Mouse (Mus musculus): ENCODE measurements around the gene Kcnma1. TPM values are rescaled to one million over a fixed set of nuclear protein-coding genes. Genes with fewer than 3 reads are reported as not detected.

Kcnma1 gene
- polyA plus RNA-seq, 1 experiment: not detected

GRCm38 (mm10) chr14:23386786-23387185 lies 627.5 kb downstream of the Kcnma1 start:
- Histone ChIP-seq H3K4me3 (ENCODE audit: insufficient read depth, low read depth, low read length) (no peak overlapping the region), H3K27ac (replicated peaks; ENCODE audit: low read depth, low read length) (no peak overlapping the region), H3K4me1 (ENCODE audit: control insufficient read depth, insufficient read depth, insufficient read length, low read length) (no peaks in the 10 kb centered on the region)

DNA sequence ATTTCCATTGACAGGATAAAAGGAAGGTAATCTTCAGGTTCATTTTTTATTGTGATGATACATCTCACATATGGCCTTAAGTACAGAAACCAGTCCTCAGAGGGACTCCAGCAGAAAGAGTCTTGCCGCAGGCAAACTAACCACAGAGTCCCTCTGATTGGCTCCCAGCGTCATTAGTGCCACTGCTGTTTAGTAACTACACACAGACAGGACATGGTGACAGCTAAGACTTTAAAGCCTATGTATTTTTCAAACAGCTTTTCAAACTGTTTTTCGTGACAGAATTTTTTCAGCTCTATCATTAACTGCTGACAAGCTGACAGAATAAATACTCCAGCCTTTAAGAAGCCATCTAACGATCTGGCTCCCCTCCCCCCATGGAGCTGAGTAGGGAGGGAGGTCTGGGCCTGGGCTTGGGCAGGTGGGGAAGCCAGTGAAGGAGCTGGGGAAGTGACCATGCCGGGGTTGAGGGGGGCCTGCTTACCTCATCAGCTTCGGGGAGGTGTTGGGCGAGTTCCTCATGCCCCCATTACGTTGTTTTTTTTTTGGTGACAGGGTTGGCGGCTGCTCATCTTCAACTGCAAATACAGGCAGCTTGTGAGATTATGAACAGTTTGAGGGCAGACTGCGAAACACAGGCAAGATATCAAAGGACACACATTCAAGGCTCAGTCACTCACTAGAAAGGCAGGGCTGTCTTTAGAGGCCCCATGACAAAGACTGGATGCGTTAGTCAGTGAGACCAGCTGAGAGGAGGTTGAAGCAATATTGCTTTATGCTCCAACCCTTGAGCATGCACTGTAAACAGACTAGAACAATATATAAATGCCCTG lies 628.3 kb downstream of the Kcnma1 start:
- Histone ChIP-seq H3K4me3 (ENCODE audit: insufficient read depth, low read depth, low read length) (no peak overlapping the region), H3K27ac (replicated peaks; ENCODE audit: low read depth, low read length) (no peak overlapping the region), H3K4me1 (ENCODE audit: control insufficient read depth, insufficient read depth, insufficient read length, low read length) (no peaks in the 10 kb centered on the region)

DNA sequence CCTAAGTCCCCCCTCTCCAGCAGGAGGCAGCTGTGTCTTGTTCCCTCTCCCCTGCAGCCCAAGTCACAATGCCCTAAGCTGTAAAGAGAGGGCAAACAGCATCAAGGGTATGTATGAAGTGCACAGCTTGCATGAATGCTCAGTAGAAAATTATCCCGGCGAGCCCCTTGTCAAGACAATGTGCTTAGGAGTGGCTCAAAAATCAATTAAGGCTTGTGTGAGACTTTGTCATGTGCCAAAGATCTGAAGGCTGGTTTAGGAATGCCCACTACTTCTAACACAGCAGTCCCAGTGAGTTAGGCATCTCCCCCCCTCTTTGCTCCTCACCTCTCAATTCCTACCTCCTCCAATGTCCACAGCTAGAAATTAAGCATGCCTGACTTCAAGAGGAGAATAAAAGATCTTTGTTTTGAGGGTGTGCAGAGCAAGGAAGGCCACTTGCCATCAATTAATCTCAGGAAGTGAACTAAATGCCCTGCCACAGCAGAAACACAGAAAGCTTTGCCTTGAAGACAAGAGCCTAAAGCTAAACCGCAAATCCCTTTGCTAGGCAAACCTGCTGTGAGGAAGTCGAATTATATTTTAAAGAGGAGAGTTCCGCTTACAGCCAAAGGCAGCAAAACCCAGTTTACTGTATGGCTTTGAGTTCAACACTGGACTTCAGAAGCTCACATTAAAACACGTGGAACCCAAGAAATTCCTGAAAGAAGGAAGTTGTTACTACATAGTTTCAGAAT lies 635.8 kb downstream of the Kcnma1 start:
- Histone ChIP-seq H3K4me1 (ENCODE audit: control insufficient read depth, insufficient read depth, insufficient read length, low read length) (no peaks in the 10 kb centered on the region), H3K4me3 (ENCODE audit: insufficient read depth, low read depth, low read length) (no peak overlapping the region), H3K27ac (replicated peaks; ENCODE audit: low read depth, low read length) (no peak overlapping the region)

DNA sequence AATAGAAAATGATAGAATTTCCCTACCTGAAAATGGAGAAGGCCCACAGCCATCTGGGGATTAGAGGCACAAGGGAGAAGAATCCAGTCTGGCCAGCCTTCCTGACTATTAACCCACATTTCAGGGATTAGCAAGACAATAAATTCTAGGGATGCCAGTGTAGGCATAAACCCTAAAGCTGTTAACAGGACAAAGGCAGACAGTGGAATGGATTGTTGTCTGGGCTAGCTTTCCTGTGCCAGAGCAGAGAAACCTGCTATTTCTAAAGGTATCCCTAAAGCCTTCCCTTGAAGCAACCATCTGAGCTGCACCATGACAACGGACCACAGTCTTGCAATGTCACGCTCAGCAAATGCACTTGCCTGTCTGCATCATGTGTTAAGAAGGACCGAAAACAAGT lies 642.3 kb downstream of the Kcnma1 start:
- H3K4me3 ChIP-seq (ENCODE audit: insufficient read depth, low read depth, low read length): no peak overlapping the region
- no peaks in the 10 kb centered on the region for H3K4me1 ChIP-seq (ENCODE audit: control insufficient read depth, insufficient read depth, insufficient read length, low read length)
- no peak overlapping the region for H3K27ac ChIP-seq (replicated peaks; ENCODE audit: low read depth, low read length)

GRCm38 (mm10) chr14:23360491-23360995 lies 653.7 kb downstream of the Kcnma1 start:
- Histone ChIP-seq H3K4me3 (ENCODE audit: insufficient read depth, low read depth, low read length) (no peak overlapping the region), H3K4me1 (ENCODE audit: control insufficient read depth, insufficient read depth, insufficient read length, low read length) (no peaks in the 10 kb centered on the region), H3K27ac (replicated peaks; ENCODE audit: low read depth, low read length) (no peak overlapping the region)

- no peak overlapping the region for H3K4me3 ChIP-seq (ENCODE audit: insufficient read depth, low read depth, low read length)
- H3K27ac ChIP-seq (replicated peaks; ENCODE audit: low read depth, low read length): no peak overlapping the region
- H3K4me1 ChIP-seq (ENCODE audit: control insufficient read depth, insufficient read depth, insufficient read length, low read length): no peaks in the 10 kb centered on the region
These were observed 655.5 kb downstream of the Kcnma1 start for GRCm38 (mm10) chr14:23358776-23359175.

DNA sequence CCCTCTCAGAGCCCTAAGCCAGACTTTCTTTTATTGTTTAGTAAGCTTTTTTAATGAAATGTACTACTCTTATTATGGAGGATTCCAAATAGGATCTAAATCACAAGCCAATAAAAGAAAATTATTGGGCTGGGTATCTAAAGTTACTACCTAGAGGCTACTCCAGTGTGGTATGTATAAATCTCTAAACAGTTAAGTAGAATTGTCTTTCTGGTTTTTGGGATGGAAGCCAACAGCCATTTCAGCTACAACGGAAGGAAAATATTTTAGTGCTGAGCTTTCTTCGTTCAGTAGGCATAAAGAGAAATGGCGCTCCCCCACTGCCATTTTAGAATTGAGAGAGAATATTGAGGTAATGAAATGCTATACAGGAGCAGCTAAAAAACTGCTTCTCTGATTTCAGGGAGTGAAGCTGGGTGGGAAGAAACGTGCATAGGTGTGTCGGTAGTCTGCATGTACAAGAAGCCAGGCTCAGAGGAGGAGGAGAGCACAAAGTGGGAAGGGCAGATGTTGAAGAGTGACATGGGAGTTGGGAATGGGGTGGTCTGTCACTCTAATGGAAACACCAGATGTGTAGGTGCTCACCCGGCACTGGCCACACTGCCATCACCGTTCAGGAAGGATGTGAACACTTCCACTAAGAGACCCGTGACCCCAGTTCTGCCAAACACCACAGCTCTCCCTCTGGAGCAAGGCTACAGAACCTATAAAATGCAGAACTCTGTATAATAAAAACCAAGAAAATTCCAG lies 656.6 kb downstream of the Kcnma1 start:
- Histone ChIP-seq H3K4me1 (ENCODE audit: control insufficient read depth, insufficient read depth, insufficient read length, low read length) (no peaks in the 10 kb centered on the region), H3K27ac (replicated peaks; ENCODE audit: low read depth, low read length) (no peak overlapping the region), H3K4me3 (ENCODE audit: insufficient read depth, low read depth, low read length) (no peak overlapping the region)

DNA sequence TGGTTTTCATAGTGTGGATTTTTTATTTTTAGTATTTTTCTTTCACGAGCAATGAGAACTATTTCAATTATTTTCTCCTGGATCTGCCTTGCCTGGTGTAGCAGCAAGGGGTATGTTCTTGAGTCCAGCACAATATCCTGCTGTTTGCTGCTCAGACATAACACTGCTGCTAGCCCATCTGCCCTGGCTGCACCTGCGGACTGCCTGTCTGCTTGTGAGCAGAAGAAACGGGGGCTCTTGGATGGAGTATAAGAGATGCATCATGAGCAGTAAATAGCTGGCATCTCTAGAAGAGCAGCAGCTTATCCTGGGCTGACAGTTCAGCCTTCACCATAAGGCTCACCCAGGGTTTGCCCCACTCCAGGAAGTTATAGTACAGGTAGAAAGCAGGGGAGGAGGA lies 687.5 kb downstream of the Kcnma1 start:
- Histone ChIP-seq H3K27ac (replicated peaks; ENCODE audit: low read depth, low read length) (no peak overlapping the region), H3K4me3 (ENCODE audit: insufficient read depth, low read depth, low read length) (no peak overlapping the region), H3K4me1 (ENCODE audit: control insufficient read depth, insufficient read depth, insufficient read length, low read length) (no peaks in the 10 kb centered on the region)

- H3K4me1 ChIP-seq (ENCODE audit: control insufficient read depth, insufficient read depth, insufficient read length, low read length): no peaks in the 10 kb centered on the region
- no peak overlapping the region for H3K4me3 ChIP-seq (ENCODE audit: insufficient read depth, low read depth, low read length)
- no peak overlapping the region for H3K27ac ChIP-seq (replicated peaks; ENCODE audit: low read depth, low read length)
These were observed 709.0 kb downstream of the Kcnma1 start for GRCm38 (mm10) chr14:23305288-23305687.

- H3K27ac ChIP-seq (replicated peaks; ENCODE audit: low read depth, low read length): no peak overlapping the region
- no peaks in the 10 kb centered on the region for H3K4me1 ChIP-seq (ENCODE audit: control insufficient read depth, insufficient read depth, insufficient read length, low read length)
- no peak overlapping the region for H3K4me3 ChIP-seq (ENCODE audit: insufficient read depth, low read depth, low read length)
These were observed 713.8 kb downstream of the Kcnma1 start for GRCm38 (mm10) chr14:23300443-23300842.

DNA sequence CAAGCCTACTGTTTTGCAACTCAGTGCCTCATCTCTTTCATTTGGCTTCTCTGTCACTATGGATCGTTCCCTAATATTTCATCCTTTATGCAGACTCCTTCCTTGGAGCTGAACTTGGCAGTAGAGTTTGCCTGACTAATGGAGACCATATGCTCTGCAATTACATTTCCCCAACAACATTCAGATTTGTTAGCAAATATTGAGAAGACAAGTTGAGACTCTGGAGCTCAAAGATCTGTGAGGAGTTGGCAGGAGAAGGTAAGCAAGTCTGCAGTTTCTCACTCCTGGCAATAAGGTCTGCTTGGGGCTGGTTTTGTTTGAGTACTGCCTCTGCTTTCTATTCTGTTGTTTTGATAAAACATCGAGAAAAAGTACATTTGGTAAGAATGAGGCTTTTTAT lies 723.7 kb downstream of the Kcnma1 start:
- Histone ChIP-seq H3K4me3 (ENCODE audit: insufficient read depth, low read depth, low read length) (no peak overlapping the region), H3K27ac (replicated peaks; ENCODE audit: low read depth, low read length) (no peak overlapping the region), H3K4me1 (ENCODE audit: control insufficient read depth, insufficient read depth, insufficient read length, low read length) (no peaks in the 10 kb centered on the region)

GRCm38 (mm10) chr14:23266554-23267309 lies 747.6 kb downstream of the Kcnma1 start:
- H3K4me3 ChIP-seq (ENCODE audit: insufficient read depth, low read depth, low read length): no peak overlapping the region
- H3K27ac ChIP-seq (replicated peaks; ENCODE audit: low read depth, low read length): no peak overlapping the region
- no peaks in the 10 kb centered on the region for H3K4me1 ChIP-seq (ENCODE audit: control insufficient read depth, insufficient read depth, insufficient read length, low read length)

- no peak overlapping the region for H3K27ac ChIP-seq (replicated peaks; ENCODE audit: low read depth, low read length)
- no peaks in the 10 kb centered on the region for H3K4me1 ChIP-seq (ENCODE audit: control insufficient read depth, insufficient read depth, insufficient read length, low read length)
- H3K4me3 ChIP-seq (ENCODE audit: insufficient read depth, low read depth, low read length): no peak overlapping the region
These were observed 761.1 kb downstream of the Kcnma1 start for GRCm38 (mm10) chr14:23253154-23253553.

GRCm38 (mm10) chr14:23244446-23244845 lies 769.8 kb downstream of the Kcnma1 start:
- Histone ChIP-seq H3K4me1 (ENCODE audit: control insufficient read depth, insufficient read depth, insufficient read length, low read length) (no peaks in the 10 kb centered on the region), H3K27ac (replicated peaks; ENCODE audit: low read depth, low read length) (no peak overlapping the region), H3K4me3 (ENCODE audit: insufficient read depth, low read depth, low read length) (no peak overlapping the region)

All from brown adipose tissue, adult 24 weeks (tissue).